Comparison of ENCODE assay signal across 7 mouse cellular contexts in genomic region chr19:57275166-57275953, GRCm38 (mm10). TPM values are rescaled to one million over a fixed set of nuclear protein-coding genes. Genes with fewer than 3 reads are reported as not detected.
DNase-seq lines count a peak whose midpoint lies in the region; ATAC-seq and TF ChIP-seq lines count a peak whose summit lies in the region.

No protein-coding gene starts in this region.

- H3K9me3 ChIP-seq in hindbrain, embryonic 13.5 days: no peaks in the 10 kb centered on the region

- no peak for TF ChIP-seq POLR2A in small intestine, adult 2 months (IDR thresholded peaks at IDR 0.05; ENCODE audit: low read depth, low read length)

- peaks cover 56% of the 10 kb centered on the region for H3K4me1 ChIP-seq in hindbrain, embryonic 13.5 days (replicated peaks)
- H3K4me1 ChIP-seq in small intestine, adult 2 months (ENCODE audit: control insufficient read depth, insufficient read depth, insufficient read length, low read length): peaks cover 23% of the 10 kb centered on the region

- H3K4me2 ChIP-seq in hindbrain, embryonic 13.5 days: peak overlapping the region; percentile 37; the same call in 1 of the 2 replicates

- no peaks in the 10 kb centered on the region for H3K36me3 ChIP-seq in hindbrain, embryonic 13.5 days
- no peaks in the 10 kb centered on the region for H3K36me3 ChIP-seq in small intestine, adult 2 months (ENCODE audit: control insufficient read depth, insufficient read depth, low read length)

- H3K9ac ChIP-seq in hindbrain, embryonic 13.5 days: no peak overlapping the region; the same call in 1 of the 2 replicates

- H3K27me3 ChIP-seq in hindbrain, embryonic 13.5 days: peaks cover 7% of the 10 kb centered on the region; the same call in 1 of the 2 replicates
- H3K27me3 ChIP-seq in small intestine, adult 2 months (ENCODE audit: control insufficient read depth, insufficient read depth, low read length): no peaks in the 10 kb centered on the region

- DNase-seq in retina, postnatal 1 day: peak; percentile 44
- DNase-seq in retina, embryonic 14.5 days (ENCODE audit: low spot score): no peak
- DNase-seq in left cerebral cortex, postnatal 14 days (ENCODE audit: low spot score in 2 of 2): peak; percentile 36 to 78
- no peak for DNase-seq in thymus, postnatal 0 days (ENCODE audit: low spot score)
- DNase-seq in natural killer cell, adult 2 months (ENCODE audit: low spot score in 2 of 2): no peak

- no peak for TF ChIP-seq CTCF in small intestine, adult 2 months (IDR thresholded peaks at IDR 0.05; ENCODE audit: extremely low read depth, insufficient read length, insufficient replicate concordance, low read depth, low read length)

- no peak overlapping the region for H3K4me3 ChIP-seq in hindbrain, embryonic 13.5 days
- H3K4me3 ChIP-seq in small intestine, adult 2 months (ENCODE audit: low read depth, low read length): peak overlapping the region; percentile 53; the same call in 1 of the 2 replicates

- 53% methylated on average over 15 of the region's 15 CpGs for WGBS in hindbrain, embryonic 13.5 days
- WGBS in small intestine, adult 2 months: 14% methylated on average over 15 of the region's 15 CpGs

- intact Hi-C loops in left cerebral cortex, postnatal 14 days (cut with DNase I): no loop called here

- ATAC-seq in hindbrain, embryonic 13.5 days (ENCODE audit: low FRiP score): no peak

- H3K27ac ChIP-seq in hindbrain, embryonic 13.5 days: no peak overlapping the region
- peak overlapping the region; percentile 92 for H3K27ac ChIP-seq in small intestine, adult 2 months (ENCODE audit: insufficient read depth, low read depth, low read length)

RNA-seq across cellular contexts. Expression of gene Ablim1, which starts 39.4 kb away (rescaled TPM):
- polyA plus RNA-seq in hindbrain, embryonic 13.5 days (2015; fragmentation: Nextera tagmentation; extraction: Ambion mirVana): 37.9 and 40.2 TPM in 2 replicates
- 100 to 1,000 TPM; 105 to 120 TPM for total RNA-seq in left cerebral cortex, postnatal 14 days (2021)
- 25.6 and 47.2 TPM in 2 replicates for polyA plus RNA-seq in small intestine, adult 2 months (2012; rRNA removed)
- polyA plus RNA-seq in thymus, postnatal 0 days (2015; fragmentation: Nextera tagmentation; extraction: Ambion mirVana): 148 and 166 TPM in 2 replicates

Comparison
In these comparisons a context has a peak if more than half of its experiments do, and no peak if none do; other contexts are left out.
1. DNase-seq: peak in retina, postnatal 1 day (single experiment) and left cerebral cortex, postnatal 14 days (2 of 2); none in retina, embryonic 14.5 days (single experiment), thymus, postnatal 0 days (single experiment) and natural killer cell, adult 2 months (0 of 2).